Mouse (Mus musculus): ENCODE results near the gene Ip6k2. TPM values are rescaled to one million over a fixed set of nuclear protein-coding genes. Genes with fewer than 3 reads are reported as not detected.

Gene Ip6k2
- total and polyA plus RNA-seq, 3 experiments = 23.6 to 28.4 (median 27.2) TPM

GRCm38 (mm10) chr9:108852976-108853375, 69.4 kb downstream of the Ip6k2 start, which contains the start of gene Slc26a6:
TSS of gene Slc26a6 (plus strand) at chr9:108853283.
- Histone ChIP-seq H3K79me2 (replicated peaks; ENCODE audit: control insufficient read depth, extremely low read depth, insufficient read depth, poor library complexity, severe bottlenecking) (no peaks in the 10 kb centered on the region), H3K4me3 (replicated peaks in 1 of 3; ENCODE audit: low read depth in 2 of 3, low read length in 2 of 3, poor library complexity in 1 of 3) (peak within 1 kb of the TSS; percentile 64 to 66 (median 64)), H3K9me3 (replicated peaks; ENCODE audit: low read length) (no peaks in the 10 kb centered on the region), H3K4me2 (ENCODE audit: insufficient read depth, low read depth, poor library complexity, severe bottlenecking) (peak within 1 kb of the TSS; percentile 73), H3K27ac (ENCODE audit: insufficient read depth, low read depth) (no peak within 1 kb of the TSS), H3K27me3 (replicated peaks) (peaks cover 8% of the 10 kb centered on the region), H3K36me3 (replicated peaks in 1 of 2; ENCODE audit: control insufficient read depth in 1 of 2, insufficient read depth in 1 of 2, low read length in 1 of 2) (peaks cover 0 to 17% of the 10 kb centered on the region in 2 experiments), H3K9ac (ENCODE audit: insufficient read depth, low read depth) (peak within 1 kb of the TSS; percentile 39), H3K4me1 (ENCODE audit: control insufficient read depth in 1 of 2, insufficient read depth in 2 of 2) (peaks cover 0 to 41% of the 10 kb centered on the region in 2 experiments; a peak in 2 of 4 replicates)
- dilution Hi-C loops (cut with MboI; ENCODE audit: extremely low pct_ligation_motif_present, extremely low pct_unique_long_range_greater_than_20kb, low sequenced_read_pairs) (no loop called here), in situ Hi-C loops (cut with MboI; ENCODE audit: low pct_ligation_motif_present, low pct_unique_long_range_greater_than_20kb, low sequenced_read_pairs) (no loop called here)
- TF ChIP-seq USF2 (conservative IDR thresholded peaks at IDR 0.05; ENCODE audit: low read depth, low read length) (no peak), JUN (IDR thresholded peaks at IDR 0.05; ENCODE audit: insufficient read depth, low read depth, low read length) (no peak), ZNF384 (IDR thresholded peaks at IDR 0.05; ENCODE audit: low read depth, low read length) (no peak), UBTF (IDR thresholded peaks at IDR 0.05; ENCODE audit: low read depth, low read length) (no peak), HCFC1 (IDR thresholded peaks at IDR 0.05; ENCODE audit: low read depth, low read length) (no peak), ELF1 (IDR thresholded peaks at IDR 0.05; ENCODE audit: low read depth, low read length) (no peak), MAFK (IDR thresholded peaks at IDR 0.05; ENCODE audit: insufficient replicate concordance, low read length) (no peak), SMC3 (IDR thresholded peaks at IDR 0.05; ENCODE audit: low read depth, low read length) (no peak), MAZ (IDR thresholded peaks at IDR 0.05; ENCODE audit: low read depth, low read length) (no peak), USF1 (IDR thresholded peaks at IDR 0.05; ENCODE audit: low read depth, low read length) (no peak), MEF2A (IDR thresholded peaks at IDR 0.05; ENCODE audit: borderline replicate concordance, low read depth, low read length) (no peak), CHD1 (IDR thresholded peaks at IDR 0.05; ENCODE audit: low read depth, low read length) (no peak), NELFE (IDR thresholded peaks at IDR 0.05; ENCODE audit: low read depth, low read length) (no peak), BHLHE40 (IDR thresholded peaks at IDR 0.05; ENCODE audit: low read depth, low read length) (no peak), RCOR1 (conservative IDR thresholded peaks at IDR 0.05; ENCODE audit: low read depth, low read length) (no peak), IRF4 (IDR thresholded peaks at IDR 0.05; ENCODE audit: low read depth, low read length) (no peak)
- no peak for DNase-seq (ENCODE audit: extremely low read depth)

GRCm38 (mm10) chr9:108853635-108854240, 70.1 kb downstream of the Ip6k2 start:
- H3K9me3 ChIP-seq (replicated peaks; ENCODE audit: low read length) = no peaks in the 10 kb centered on the region
- DNase-seq (ENCODE audit: extremely low read depth) = peak; percentile 96
- H3K79me2 ChIP-seq (replicated peaks; ENCODE audit: control insufficient read depth, extremely low read depth, insufficient read depth, poor library complexity, severe bottlenecking) = no peaks in the 10 kb centered on the region
- in situ Hi-C loops (cut with MboI; ENCODE audit: low pct_ligation_motif_present, low pct_unique_long_range_greater_than_20kb, low sequenced_read_pairs) (no loop called here), dilution Hi-C loops (cut with MboI; ENCODE audit: extremely low pct_ligation_motif_present, extremely low pct_unique_long_range_greater_than_20kb, low sequenced_read_pairs) (no loop called here)
- no peak overlapping the region for H3K27ac ChIP-seq (ENCODE audit: insufficient read depth, low read depth)
- peaks cover 0 to 41% of the 10 kb centered on the region in 2 experiments; a peak in 2 of 4 replicates for H3K4me1 ChIP-seq (ENCODE audit: control insufficient read depth in 1 of 2, insufficient read depth in 2 of 2)
- peaks cover 0 to 25% of the 10 kb centered on the region in 2 experiments for H3K36me3 ChIP-seq (replicated peaks in 1 of 2; ENCODE audit: control insufficient read depth in 1 of 2, insufficient read depth in 1 of 2, low read length in 1 of 2)
- H3K9ac ChIP-seq (ENCODE audit: insufficient read depth, low read depth) = peak overlapping the region; percentile 39
- H3K4me2 ChIP-seq (ENCODE audit: insufficient read depth, low read depth, poor library complexity, severe bottlenecking) = peak overlapping the region; percentile 73
- H3K4me3 ChIP-seq (replicated peaks in 1 of 3; ENCODE audit: low read depth in 2 of 3, low read length in 2 of 3, poor library complexity in 1 of 3) = peak overlapping the region; percentile 64 to 66 (median 64)
- peaks cover 2% of the 10 kb centered on the region for H3K27me3 ChIP-seq (replicated peaks)
- TF ChIP-seq PAX5 (IDR thresholded peaks at IDR 0.05; ENCODE audit: low read length) (no peak), POLR2AphosphoS2 (IDR thresholded peaks at IDR 0.05; ENCODE audit: low read depth, low read length) (no peak), TCF12 (IDR thresholded peaks at IDR 0.05; ENCODE audit: low read depth, low read length) (peak; percentile 55; the same call in 1 of the 2 replicates), TBP (conservative IDR thresholded peaks at IDR 0.05; ENCODE audit: low read depth, low read length) (no peak), ZNF384 (IDR thresholded peaks at IDR 0.05; ENCODE audit: low read depth, low read length) (no peak), RAD21 (IDR thresholded peaks at IDR 0.05; ENCODE audit: low read depth, low read length) (peak; percentile 51), MAX (IDR thresholded peaks at IDR 0.05; ENCODE audit: low read length) (peak; percentile 76; the same call in 1 of the 2 replicates), ZKSCAN1 (IDR thresholded peaks at IDR 0.05; ENCODE audit: borderline replicate concordance, low read depth, low read length) (0 out of 2 replicates have a peak, but pooled peaks have one; percentile 4), EP300 (IDR thresholded peaks at IDR 0.05; ENCODE audit: low read length) (0 out of 2 replicates have a peak, but pooled peaks have one; percentile 31), HCFC1 (IDR thresholded peaks at IDR 0.05; ENCODE audit: low read depth, low read length) (peak; percentile 70), MXI1 (IDR thresholded peaks at IDR 0.05; ENCODE audit: low read depth, low read length) (peak; percentile 75), UBTF (IDR thresholded peaks at IDR 0.05; ENCODE audit: low read depth, low read length) (no peak), SIN3A (IDR thresholded peaks at IDR 0.05; ENCODE audit: low read length) (peak; percentile 95), KAT2A (IDR thresholded peaks at IDR 0.05; ENCODE audit: insufficient replicate concordance, low read length) (no peak), JUN (IDR thresholded peaks at IDR 0.05; ENCODE audit: insufficient read depth, low read depth, low read length) (no peak), NELFE (IDR thresholded peaks at IDR 0.05; ENCODE audit: low read depth, low read length) (no peak; the same call in none of the 2 replicates), RCOR1 (conservative IDR thresholded peaks at IDR 0.05; ENCODE audit: low read depth, low read length) (no peak; the same call in 1 of the 2 replicates), IRF4 (IDR thresholded peaks at IDR 0.05; ENCODE audit: low read depth, low read length) (peak; percentile 73; the same call in 1 of the 2 replicates), GABPA (IDR thresholded peaks at IDR 0.05; ENCODE audit: insufficient replicate concordance, low read depth, low read length) (no peak), ZC3H11A (IDR thresholded peaks at IDR 0.05; ENCODE audit: low read depth, low read length) (no peak), MAFK (IDR thresholded peaks at IDR 0.05; ENCODE audit: insufficient replicate concordance, low read length) (0 out of 2 replicates have a peak, but pooled peaks have one; percentile 16)
